Mouse (Mus musculus) kidney, postnatal 25 days (tissue): ENCODE data around the gene Atr.
"Not testable (repeated sequence)": the region's sequence is repeated elsewhere in the genome, so short reads cannot be mapped to it uniquely, and the experiment has no call there.

Source experiments
- DNase-seq, 2 experiments: peaks; one replicate each; pipeline ENCODE4 v3.0.0; 2021; ENCODE audit warnings: mixed read lengths in 2 of 2

Atr gene

DNA sequence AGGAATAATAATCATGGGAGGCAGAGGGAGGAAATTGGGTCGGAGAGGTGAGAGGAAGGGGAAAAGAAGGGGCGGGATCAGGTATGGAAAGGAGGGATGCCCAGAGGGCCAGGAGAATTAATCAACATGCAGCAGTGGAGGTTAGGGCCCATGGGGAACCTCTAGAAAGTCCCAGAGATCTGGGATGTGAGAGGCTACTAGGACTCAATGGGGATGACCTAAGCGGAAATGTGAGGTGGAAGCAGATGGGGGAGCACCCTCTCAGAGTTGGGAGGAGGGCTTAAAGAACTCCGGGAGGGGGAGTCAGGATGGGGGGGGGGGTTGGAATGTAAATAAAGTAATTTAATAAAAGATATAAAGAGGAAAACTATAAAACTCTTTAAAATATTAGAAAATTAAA, 96.3 kb downstream of the Atr start:
- no peak for DNase-seq

DNA sequence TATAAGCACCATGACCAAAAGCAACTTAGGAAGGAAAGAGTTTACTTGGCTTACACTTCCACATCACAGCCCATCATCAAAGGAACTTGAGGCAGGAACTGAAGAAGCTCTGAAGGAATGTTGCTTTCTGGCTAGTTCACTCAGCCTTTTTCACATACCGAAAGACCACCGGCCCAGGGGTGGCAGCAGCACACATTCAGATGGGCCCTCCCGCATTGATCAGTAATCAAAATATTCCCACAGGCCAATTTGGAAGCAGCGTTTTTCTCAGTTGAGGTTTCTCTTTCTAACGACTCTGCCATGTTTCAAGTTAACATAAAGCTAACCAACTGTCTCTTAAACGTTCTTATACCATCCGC, 96.8 kb downstream of the Atr start:
- peak in 1 of 2 experiments; percentile 37 for DNase-seq

DNA sequence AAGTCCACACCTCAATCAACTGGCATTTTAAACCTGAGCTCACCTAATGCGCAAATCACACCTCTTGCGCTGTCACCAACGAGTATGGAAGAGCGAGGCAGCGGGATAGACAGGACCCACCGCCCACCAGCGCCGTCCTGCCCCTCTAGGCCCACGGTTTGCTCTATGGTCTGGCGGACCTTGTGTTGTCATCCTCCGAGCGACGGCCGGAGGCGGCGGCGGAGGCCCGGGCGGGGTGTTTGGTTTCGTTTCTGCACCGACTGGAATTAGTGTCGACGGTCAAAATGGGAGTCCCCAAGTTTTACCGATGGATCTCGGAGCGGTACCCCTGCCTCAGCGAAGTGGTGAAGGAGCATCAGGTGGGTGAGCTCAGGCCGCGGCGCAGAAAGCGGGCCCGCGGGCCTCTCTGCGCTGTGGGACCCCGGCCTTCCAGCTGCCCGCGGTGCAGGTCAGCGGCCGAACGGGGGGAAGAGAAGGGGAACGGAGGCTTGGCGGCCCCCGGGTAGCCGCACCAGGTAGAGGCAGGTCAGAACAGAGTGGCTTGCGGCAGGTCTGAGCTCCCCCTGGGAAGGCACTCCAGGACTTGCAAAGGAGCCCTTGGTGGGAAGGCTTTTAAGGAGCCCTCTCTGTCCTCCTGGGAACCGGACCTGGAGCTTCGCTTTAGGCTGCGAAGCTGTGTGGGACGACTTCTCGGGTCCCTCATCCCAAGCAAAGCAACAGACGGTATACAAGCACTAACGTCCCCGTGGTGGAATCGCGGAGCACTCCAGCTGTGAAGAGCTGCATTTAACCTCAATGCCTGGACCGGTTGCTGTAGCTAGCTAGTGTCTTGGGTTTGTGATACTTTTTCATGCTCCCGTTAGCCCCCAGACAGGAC, 97.4 kb downstream of the Atr start, which contains the start of gene Xrn1:
Xrn1 (plus strand) TSS at position 176 of the 877 bp plus-strand sequence.
- DNase-seq = peak; percentile 91 to 96

DNA sequence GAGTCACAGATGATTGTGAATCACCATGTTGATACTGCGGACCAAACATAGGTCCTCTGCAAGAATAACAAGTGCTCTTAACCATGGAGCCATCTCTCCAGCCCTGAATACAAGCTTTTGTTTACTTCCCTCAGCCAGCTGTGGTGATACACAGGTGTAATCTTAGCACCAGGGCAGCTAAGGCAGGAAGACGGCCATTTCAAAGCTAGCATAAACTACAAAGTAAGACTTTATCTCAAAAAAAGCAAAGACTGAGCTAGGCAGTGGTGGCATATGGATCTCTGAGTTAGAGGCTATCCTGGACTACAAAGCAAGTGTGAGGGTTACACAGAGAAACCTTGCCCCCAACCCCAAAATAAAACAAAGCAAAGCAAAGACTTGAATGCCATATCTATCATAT, 100.2 kb downstream of the Atr start:
- no peak for DNase-seq

DNA sequence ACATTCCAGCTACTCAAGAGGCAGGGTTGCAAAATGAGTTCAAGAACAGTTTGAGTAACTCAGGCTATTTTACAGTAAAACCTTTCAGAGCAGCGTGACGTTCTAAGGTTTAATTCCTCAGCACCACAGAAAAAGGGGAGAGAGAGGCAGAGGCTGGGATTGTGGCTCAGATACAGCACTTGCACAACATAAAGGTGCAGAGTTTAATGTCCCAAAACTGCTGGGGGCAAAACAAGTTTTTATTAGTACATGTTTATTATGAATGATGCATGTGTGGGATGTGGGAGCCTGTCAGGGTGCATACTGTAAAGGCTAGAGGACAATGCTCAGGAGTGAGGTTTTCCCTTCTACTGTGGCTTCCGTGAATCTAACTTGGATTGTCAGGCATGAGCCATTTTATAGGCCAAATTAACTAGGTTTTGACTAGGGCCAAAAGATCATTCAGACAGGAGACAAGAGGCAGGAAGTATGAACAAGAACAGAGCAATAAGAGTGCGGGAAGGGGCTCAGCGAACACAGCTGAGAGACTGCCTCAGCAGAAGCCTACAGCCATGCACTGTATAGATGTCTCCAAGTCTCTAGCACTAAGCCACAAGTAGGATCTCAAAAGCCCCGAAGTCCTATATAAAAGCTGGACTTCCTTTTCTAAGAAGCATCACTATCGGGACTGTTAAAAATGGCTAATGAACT, 100.8 kb downstream of the Atr start:
- no peak for DNase-seq

DNA sequence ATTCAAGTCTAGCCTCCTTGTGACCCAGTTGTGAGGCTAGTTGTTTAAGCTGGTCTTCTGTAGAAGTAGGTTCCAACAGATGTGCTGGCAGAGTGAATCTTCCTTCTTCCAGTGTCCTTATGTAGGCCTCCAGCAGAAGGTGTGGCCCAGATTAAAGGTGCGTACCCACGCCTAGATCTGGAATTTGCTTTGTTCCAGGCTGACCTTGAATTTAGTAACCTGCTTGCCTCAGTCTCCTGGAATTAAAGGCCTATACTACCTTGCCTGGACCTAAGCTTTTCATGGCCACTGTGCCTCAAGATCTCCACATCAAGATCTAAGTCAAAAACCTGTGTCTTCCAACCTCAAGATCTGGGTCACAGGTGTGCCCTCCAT, 101.3 kb downstream of the Atr start:
- DNase-seq = not testable (repeated sequence)

DNA sequence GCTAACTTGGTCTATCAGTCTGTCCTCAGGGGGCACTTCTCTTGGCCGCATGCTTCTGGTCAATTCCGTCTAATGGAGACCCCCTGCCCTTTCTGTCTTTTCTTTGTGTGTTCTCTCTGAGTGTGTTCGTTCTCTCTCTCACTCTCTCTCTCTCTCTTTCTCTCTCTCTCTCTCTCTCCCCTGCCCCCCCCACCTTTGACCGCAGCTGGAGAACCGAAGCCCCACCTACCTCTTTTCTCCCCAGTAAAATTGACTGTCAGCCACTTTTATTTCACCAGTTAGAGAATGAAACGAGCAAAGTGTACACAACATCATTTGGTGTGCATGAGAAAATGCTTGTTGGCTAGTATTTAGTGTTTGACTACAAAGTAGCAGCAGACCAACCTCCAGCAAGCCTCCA, 101.8 kb downstream of the Atr start:
- DNase-seq = no peak

DNA sequence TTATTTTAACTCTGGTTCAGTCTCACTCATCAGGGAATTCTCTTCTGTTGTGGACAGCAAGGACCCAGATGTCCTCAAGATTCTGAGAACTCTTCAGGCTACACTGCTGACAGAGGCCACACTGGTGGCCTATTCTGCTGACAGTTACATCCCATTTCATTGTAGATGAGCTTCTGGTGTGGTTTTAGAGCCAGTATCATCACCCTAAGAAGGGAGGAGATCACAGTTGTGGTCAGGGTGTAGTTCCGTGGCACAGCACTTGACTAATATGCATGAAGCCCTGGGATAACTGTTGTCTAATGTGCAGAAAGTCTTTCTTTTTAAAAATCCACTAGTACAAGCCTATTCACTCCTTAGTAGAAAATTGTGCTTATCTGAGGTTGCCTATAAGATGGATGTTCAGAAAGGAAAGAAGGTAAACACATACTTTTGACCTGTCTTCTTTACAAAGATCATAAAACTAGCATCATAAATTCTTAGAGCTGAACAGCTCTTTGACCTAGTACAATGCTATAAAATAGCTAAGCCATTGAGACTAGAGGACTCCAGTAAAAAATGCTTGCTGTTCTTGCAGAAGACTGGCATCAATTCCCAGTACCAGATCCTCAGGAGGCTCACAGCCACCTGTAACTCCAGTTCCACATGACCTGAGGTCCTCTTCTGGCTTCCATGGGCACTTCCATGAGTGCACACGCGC, 102.5 kb downstream of the Atr start:
- DNase-seq = no peak

DNA sequence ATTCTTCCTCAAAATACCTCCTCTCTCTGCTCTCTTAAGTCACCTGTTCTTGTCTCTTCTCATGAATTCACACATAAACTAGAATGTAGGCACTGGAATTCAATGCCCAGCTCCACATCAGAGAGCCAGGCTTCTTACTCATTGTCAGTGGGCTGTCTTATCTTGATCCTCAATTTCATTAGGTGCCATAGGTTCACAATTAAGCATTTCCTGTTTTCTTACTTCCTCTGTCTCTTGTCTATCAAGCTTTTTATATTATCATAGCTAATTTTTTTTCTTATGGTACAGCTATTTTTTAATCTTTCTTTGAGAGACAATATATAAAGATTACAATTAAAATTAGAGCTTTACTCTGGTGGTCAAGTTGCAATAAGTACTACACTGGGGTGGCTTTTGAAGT, 103.7 kb downstream of the Atr start:
- DNase-seq = no peak

DNA sequence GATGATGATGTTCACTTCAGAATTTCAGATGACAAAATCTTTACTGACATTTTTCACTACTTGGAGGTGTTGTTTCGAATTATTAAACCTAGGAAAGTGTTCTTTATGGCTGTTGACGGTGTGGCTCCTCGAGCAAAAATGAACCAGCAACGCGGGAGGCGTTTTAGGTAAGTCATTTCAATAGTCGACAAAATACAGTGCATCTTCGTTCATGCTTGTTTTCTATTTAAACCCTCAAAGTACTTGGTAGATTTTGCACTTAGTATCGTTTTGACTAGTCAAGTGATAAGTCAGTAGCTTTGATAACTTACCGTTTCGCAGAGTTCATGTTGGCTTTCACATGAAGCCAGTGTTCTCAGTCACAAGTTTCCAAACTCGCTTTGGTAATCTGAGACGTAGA, 106.6 kb downstream of the Atr start:
- no peak for DNase-seq

DNA sequence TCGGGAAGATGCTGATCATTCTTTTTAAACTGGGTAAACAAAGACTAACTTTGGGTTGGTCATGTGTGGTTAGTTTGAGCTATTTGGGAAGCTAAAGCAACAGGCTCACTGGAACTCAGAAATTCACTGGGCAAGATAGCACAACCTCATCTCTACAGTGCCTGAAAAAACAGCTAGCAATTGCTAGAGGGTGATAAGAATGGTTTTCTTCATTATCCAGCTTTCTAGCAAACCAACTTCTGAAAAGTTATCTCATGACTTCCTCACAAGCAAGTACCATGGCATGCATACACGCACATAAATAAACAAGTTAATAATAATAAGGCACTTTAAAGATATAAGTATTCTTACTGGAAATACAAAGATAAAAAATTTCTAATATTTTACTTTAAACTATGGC, 120.9 kb downstream of the Atr start:
- DNase-seq = no peak

DNA sequence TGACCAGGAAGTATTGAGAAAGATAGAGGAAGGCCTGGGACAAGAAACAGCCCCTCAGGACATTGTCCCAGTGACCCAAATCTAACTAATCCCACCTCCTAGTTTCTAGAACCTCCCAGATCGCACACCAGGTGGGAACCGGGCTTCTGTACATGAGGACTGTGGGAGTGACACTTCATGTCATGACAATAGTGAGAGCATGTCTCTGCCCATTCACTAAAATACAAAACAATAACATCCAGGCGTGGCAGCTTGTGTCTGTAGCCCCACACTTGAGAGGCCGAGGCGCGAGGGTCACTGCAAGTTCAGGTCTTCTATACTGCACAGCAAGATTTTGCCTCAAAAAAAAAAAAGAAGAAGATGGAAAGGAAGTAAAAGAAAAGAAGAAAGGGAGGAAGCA, 122.5 kb downstream of the Atr start:
- DNase-seq = no peak

DNA sequence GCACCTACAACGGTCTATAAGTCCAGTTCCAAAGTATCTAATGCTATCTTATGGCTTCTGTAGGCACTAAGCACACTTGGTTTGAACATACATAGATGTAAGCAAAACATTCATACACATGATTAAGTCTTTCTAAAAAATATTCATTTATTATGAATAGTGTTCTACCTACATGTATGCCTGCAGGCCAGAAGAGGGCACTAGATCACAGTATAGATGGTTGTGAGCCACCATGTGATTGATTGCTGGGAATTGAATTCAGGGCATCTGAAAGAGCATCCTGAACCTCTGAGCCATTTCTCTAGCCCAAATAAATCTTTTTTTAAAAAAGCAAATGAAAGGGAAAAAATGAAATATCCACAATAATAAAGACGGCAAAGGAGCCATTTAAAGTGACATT, 134.9 kb downstream of the Atr start:
- no peak for DNase-seq
